Mouse (Mus musculus): ENCODE measurements around the gene Tbxas1. TPM values are rescaled to one million over a fixed set of nuclear protein-coding genes. Genes with fewer than 3 reads are reported as not detected.

Gene Tbxas1
- polyA plus RNA-seq, 1 experiment from 2014 or later, result 12.8 TPM

Other genes with a start within 250 kb of the Tbxas1 start
- 0.04 and 0.06 TPM in 2 replicates for gene Klrg2, start 238.2 kb upstream of the Tbxas1 start, polyA plus RNA-seq (2015; fragmentation: Nextera tagmentation; extraction: Ambion mirVana)
- not detected in 2 replicates for gene Clec2l, start 212.3 kb upstream of the Tbxas1 start, polyA plus RNA-seq (2015; fragmentation: Nextera tagmentation; extraction: Ambion mirVana)
- 17.5 and 19.8 TPM in 2 replicates for gene Hipk2, start 761 bp downstream of the Tbxas1 start, polyA plus RNA-seq (2015; fragmentation: Nextera tagmentation; extraction: Ambion mirVana)
- gene Parp12, start 242.9 kb downstream of the Tbxas1 start, polyA plus RNA-seq (2015; fragmentation: Nextera tagmentation; extraction: Ambion mirVana), result 4.2 and 5.5 TPM in 2 replicates

Data from liver, embryonic 16.5 days (tissue).